Mouse (Mus musculus) 416B (cell line): ENCODE measurements around the gene Clic1.
A peak's percentile ranks its signal among the peaks of the same experiment; 100 is the strongest.

ENCODE experiments used
- DNase-seq: peaks from one replicate; pipeline ENCODE4 v3.0.0; 2011; ENCODE audit warnings: low read depth

Gene Clic1

DNA sequence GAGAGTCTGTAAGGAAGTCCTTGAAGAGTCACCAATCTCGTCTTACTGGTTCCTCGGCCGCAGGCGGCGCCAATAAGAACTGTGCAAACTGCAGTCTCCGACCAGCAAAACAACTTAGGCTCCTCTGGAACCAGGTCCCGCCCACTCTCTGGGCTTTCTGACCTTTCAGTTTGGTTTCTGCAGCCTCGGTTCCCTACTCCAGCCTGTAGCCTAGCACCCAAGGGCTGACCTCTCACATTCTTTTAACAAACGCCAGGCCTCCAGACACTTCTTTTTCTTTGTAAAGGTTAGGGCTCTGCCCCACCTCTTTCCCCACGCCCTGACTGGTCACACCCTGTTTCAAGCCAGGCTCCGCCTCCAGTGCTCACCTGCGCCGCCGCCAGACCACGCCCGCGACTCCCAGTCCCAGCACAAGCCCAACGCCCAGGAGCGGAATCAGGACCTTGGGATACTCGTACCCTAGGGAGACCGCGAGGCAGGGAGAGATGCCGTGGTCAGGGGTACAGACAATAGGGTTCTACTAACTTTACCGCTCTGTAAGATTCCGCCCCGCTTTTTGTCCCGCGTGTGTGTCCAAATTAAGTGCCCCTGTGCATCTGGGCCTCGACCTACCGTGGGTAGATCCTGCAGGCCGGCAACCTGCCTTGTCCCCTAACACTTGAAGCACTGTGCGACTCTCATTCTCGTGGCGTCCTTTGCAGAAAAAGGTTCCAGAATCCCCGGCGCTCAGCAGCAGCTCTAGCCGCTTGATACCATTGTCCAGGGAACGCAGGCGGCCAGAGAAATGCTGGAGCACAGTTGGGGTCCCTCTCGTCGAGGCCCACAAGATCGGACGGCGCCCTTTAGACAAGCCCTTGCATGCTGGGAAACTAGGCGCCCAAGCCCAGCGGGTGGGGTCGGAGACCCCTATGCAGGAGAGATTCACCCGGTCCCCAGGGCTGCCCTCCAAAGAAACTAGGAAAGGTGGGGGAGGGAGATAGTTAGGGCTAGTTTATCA is 15.5 kb downstream of the Clic1 start, which contains the start of gene Ly6g6c:
Ly6g6c (plus strand) TSS at position 438 of the 997 bp plus-strand sequence.
- DNase-seq: no peak

DNA sequence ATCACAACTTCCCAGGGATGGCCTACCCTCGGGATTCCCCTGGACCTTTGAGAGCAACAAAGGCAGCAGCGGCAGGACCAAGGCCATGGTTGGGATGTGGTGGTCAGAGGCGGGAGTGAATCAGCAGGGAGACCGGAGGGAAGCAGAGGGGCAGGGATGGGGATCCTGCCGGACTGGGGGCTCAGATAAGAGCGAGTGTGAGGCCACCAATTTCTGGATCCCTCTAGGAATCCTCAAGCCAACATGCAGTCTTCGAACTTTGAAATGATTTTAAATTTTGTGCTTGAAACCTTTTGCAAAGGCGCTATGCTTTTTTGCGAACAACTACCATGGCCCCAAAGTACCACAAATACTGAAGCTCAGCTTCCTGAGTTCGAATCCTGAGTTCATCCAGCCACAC is 16.3 kb downstream of the Clic1 start, which contains the start of gene Mpig6b:
Mpig6b (minus strand) TSS at position 101 of the 400 bp plus-strand sequence.
- DNase-seq: no peak

DNA sequence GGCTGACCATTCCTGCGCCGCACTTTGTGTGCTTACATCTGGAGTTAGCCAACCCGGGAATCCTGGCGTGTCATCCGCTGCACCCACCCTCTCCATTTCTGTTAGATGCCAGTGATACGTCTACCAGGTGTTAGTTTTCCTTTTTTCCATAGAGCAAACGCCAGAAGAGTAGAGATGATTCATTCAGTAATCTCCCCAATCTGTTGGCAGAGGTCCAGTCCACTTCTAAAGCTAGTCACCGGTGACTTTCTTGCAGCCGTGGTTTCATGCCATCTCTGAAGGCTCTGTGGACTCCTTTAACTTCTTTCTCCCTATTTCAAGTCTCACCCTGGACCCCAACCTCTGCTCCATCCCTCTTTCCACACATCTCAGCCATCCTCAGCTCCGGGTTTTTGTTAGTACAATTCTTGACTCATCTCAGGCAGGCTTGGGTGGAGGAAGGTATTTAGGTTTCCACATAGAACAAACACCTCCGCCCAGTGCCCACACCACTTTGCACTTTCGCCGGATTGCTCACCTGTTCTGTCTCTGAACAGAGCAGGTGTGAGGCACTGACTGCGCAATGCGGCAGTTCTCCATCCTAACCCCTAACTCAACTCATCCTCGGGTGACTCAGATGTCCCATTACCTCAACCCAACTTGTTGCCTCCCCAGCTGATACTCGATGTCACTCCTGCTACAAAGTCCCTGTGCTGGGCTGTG is 18.6 kb downstream of the Clic1 start:
- DNase-seq: peak; percentile 52

DNA sequence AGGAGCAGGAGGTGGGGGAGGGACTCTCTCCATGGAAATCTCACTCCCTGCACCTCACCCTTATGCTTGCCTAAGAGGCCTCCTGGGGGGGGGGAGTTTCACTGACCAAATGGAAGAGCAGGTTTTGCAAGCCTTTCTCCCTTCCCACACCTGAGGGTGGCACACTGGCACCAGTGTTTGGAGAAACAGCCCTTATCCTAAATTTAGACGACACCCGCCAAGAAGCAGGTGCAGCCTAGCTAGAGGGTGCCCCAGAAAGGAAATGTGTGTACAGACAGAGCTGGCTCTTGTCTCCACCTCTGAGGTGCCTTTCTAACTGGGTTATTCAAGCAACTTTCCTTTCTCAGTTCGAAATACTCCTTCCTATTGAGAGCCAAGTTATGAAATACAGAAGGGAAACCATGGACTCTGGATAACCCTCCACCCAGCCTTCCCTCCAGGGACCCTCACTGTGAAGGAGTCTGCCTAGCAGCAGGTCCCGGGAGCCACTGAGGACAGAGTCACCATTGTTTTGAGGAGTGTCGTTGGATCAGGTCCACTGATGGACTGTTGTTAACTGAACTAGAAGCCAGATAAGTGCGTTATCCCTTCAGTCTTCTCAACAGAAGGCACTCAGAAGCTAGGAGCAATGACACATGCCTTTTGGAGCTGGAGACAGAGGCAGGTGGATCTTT is 20.9 kb downstream of the Clic1 start:
- no peak for DNase-seq

DNA sequence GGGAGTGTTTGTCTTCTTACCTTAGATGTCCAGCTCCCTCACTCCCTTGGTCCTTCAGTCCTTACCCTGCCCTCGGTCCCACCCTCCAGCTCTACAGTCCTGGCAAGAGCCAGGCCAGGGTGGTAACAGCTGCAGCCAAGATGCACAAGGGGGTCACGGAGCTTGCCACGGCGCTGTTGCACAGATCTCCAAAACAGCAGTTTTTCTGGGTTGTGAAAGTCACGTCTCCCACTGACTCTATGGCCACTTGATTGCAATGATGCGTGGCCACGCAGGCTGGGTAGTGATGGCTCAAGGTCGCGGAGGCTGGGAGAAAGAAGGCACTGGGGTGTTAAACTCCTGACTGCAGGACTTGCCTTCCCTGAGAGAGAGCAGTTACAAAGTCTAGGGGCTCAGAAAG is 21.7 kb downstream of the Clic1 start:
- no peak for DNase-seq

DNA sequence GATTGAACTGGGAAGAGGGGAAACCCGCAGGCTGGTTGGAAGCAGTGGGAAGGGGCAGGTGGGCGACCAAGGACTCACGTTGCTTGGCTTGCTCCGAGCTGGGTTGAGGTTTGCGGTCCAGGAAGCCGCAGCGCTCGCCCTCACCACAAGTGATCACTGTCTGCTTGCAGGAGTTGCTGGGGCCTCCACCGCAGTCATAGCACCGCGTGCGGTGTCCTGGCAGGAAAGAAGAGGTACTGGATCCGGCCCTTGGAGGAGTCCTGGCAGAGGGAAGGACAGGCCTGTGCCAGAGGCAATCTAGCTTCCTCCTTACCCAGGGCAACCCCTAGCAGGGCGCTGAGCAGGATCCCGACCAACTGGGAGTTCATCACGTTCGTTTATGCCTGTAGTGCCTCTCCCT is 24.3 kb downstream of the Clic1 start:
- DNase-seq: peak; percentile 48

DNA sequence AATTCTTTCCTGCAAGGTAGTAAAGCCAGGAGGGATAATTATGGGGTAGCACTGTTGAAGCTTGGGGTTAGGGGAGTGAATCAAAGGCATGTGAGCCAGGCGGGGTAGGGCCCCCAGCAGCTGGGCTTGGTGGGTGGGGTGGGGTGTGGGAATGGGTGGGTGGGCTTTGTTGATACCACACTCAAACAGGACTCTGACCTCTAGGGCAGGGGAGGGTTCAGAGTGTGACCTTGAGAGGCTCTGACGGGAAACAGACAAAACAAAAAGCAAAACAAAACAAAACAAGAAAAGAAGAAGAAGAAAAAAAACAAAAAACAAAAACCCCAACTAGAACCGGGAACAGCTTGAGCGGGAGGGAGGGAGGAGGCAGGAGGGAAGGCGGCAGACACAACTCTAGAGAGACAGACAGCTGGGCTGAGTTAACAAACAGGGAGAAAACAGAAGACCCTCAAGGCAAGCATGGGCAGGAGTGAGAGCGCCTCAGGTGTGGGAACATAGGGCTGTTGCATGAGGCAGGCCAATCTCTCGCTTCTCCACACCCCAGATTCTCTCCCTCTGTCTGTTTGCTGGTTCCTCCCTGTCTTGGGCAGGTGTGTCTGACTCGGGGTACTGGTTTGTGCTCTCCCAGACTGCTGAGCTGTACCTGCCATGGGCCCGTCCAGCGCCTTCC is 26.9 kb downstream of the Clic1 start, which contains the start of gene Ly6g6e:
Ly6g6e (plus strand) TSS at position 396 of the 670 bp plus-strand sequence.
- no peak for DNase-seq

DNA sequence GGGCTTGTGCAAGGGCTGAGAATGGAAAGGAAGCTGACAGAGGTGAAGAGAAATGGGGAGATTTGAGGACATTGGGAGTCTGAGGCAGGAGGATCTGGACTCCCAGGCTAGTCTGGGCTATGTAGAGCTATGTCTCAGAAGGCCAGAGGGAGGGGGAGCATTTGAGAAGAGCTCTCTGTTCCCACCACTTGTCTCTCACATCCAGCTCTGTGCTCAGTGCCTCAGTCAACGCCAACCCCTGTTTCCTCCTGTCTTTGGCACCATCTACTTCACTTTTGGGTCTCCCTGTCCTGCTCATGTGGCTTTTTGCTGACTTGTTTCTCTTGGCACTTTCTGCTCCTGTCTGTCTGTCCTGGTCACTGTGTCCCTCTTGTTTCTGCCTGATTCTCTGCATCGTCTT is 27.5 kb downstream of the Clic1 start:
- DNase-seq: no peak

DNA sequence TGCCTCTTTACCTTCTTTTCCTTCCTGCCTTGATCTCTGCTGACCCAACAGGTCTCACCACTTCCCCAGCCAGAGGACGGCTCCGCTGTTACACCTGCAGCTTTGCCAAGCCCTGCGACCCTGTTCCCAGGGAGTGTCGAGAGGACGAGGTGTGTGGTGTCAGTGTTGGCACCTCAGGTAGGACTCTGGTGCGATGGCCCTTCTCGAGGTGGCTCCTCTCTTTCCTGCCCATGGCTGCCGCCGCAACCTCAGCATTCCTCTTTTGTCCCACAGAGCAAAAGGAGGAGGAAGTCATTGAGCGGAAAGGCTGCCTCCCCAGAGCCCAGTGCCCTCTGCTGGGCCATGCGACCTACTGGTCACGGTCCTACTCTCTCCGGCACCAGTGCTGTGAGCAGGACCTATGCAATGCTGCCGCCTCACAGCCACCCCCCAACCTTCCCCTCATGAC is 28.0 kb downstream of the Clic1 start, which contains the start of gene Ly6g6d:
Ly6g6d (minus strand) TSS at position 280 of the 448 bp plus-strand sequence.
- no peak for DNase-seq

DNA sequence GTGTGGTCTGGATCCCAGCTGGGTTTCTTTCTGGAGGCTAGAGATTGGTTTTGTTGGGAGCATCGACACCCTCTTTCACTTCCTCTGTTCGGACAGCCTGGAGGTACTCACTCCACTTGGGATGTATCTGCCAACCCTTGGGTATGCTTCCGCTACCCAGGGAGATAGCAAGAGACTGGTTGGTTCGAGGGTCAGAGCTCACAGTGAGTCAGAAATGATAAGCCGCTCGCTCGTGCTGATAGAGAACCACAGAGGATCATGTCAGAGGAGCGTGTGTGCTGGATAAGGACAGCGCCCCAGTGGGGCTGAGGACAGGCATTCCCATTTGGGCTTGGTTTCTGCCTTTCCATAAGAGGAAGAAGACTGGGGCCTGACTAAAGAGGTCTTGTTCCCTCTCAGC is 30.0 kb downstream of the Clic1 start:
- peak; percentile 90 for DNase-seq

DNA sequence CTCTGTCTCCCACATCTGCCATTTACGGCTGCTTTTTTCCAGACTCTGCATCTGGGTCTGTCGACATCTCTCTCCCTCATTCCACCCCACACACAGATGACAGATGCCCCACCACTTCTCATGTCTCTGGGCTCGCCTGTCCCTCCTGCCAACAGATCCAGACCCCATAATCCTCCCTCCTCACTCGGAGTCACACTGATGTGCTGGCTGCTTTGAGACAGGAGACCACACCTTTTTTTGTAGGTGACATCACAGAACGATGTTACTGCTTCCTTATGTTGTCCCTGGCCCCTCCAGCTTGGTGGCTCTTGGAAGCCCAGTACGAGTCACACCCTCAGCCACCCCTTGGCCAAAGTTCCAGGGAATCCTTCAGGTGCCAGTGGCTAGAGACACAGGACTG is 30.5 kb downstream of the Clic1 start:
- no peak for DNase-seq

DNA sequence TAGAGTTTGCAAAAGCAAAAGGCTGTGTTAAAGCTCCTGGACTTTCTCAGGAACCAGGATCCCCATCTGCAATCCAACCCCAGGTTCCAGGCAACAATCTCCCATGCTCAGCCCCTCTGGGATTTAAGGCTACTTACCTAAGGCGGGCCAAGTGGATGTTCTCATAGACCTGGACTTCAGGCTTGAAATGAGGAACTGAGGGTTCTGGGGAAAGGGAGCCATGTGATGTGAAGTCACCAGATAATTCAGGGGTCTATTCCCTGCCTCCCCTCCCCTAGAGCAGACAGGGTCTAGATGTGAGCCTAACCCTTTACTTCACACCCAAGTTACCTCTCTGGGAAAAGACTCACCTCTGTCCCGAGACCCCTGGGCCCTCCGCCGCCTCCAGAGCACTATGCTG is 30.9 kb downstream of the Clic1 start:
- DNase-seq: no peak

DNA sequence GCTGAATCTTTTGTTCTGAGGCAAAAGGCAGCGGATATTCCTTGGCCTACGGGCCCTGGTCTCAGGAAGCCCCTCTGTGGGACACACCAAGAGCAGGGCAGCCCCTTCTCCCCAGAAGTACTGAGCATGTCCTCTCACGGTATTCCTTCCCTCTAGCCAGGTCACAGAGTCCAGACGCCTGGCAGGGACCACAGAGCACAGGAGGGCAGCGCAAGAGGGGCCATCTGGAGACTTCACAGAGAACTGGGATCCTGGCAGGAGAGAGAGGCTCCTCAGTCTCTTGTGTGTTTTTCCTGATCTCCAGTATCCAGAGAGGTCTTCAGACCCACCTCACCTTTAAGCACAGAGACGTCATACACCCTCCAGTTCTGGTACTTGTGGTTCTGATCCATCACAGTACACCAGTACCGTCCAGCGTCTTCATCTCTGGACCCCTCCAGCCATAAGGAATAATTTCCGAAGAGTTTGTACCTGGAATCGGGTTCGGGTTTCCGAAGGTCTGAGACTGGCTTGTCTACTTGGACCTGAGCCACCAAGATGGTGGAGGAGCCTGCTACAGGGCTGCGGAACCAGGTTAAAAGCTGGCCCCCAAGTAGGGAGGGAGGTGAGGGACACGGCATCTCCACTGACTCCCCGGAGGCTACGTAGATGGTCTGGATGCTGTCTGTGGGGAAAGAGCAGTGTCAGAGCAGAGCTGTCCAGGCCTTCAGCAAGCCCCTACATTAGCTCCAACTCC is 33.2 kb downstream of the Clic1 start:
- no peak for DNase-seq

DNA sequence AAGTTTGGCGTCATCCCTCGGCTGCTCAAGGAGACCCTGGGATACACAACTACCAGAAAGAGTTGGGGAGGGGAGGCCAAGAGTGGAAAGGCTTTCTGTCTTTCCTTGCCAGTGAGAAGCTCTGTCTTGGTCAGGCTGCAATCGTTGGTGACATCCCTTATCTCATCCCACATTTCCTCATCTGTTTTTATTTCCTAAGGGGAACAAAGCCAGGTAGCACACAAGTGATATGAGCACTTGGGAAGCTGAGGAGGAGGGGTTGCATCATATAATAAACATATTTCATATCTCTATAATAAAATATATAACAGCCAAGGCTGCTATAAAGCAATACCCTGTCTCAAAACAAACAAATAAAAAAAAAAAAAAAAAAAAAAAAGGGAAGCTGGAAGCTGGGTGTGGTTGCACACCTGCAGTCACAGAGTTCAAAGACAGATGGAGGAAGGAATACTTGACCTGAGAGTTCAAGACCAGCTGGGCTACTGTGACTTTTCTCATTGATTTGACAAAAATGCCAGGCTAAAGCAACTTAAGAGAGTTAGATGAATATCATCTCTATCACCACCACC is 34.2 kb downstream of the Clic1 start:
- DNase-seq: no peak

DNA sequence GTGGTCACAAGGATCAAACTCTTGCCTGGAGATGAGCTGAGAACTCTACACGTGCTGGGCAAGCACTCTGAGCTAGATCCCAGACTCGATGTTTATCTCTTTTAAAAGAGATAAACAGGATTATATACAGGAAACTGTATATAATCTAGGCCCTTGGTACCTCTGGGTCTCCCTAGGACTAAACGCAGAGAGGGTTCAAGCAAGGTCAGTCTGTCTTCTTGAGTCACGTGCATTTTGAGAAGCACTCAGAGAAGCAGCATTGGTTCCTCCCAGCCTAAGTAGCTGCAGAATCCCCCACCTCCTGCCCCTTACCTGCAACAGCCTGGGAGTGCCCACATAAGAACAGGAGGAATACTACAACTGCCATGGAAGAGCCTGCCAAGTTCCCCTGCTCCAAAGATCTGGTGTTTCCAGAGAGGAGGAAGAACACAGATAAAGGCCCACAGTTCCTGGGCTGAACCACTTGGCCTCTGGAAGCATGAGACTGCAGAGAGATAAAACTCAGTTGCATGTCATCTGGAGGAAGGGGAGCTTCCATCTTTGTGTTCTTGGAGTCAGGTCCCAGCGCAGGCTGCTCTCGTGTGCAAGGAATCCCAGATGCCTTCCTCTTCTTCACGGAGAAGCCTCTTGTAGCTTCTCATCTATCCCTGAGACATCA is 35.6 kb downstream of the Clic1 start, which contains the start of gene Ly6g6f:
Ly6g6f (minus strand) TSS at position 403 of the 658 bp plus-strand sequence.
- DNase-seq: no peak

DNA sequence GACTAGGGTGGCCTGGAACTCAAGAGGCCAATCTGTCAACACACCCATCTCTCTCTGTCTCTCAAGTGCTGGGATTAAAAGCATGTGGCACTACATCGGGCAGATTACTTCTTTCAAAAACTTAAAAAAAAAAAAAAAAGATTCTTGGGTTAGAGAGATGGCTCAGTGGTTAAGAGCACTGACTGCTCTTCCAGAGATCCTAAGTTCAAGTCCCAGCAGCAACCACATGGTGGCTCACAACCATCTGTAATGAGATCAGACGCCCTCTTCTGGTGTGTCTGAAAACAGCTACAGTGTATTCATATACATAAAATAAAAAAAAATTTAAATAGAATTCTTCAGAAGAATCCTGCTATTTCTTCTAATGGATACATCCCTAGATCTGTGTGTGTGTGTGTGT is 38.4 kb downstream of the Clic1 start:
- peak; percentile 48 for DNase-seq

DNA sequence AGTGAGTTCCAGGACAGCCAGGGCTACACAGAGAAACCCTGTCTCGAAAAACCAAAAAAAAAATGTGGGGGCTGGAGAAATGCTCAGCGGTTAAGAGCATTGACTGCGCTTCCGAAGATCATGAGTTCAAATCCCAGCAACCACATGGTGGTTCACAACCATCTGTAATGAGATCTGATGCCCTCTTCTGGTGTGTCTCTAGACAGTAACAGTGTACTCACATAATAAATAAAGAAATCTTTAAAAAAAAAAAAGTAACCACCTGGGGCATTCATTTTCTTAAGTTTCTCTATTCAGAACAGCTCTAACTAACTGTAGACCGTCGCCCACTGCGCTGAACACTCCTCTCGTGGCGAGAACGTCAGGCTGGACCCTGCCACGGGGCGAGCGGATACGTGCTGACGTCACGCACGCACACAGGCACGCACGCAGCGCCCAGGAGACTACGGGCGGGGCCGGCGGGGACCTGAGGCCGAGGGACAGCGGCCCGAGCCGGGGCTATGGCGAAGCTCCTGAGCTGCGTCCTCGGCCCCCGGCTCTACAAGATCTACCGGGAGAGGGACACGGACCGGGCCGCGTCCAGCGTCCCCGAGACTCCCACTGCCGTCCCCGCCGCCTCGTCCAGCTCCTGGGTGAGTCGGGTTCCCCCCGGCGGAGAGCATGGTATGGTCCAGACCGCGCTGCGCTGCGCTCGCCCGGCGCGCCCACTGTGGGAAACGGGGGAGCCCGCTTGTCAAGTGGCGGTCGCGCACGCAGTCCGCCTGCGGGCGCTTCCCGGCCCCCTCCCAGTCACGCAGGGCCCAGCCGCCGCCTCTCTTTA is 39.3 kb downstream of the Clic1 start, which contains the start of gene Abhd16a:
Abhd16a (plus strand) TSS at position 439 of the 820 bp plus-strand sequence.
- DNase-seq: peak; percentile 94

DNA sequence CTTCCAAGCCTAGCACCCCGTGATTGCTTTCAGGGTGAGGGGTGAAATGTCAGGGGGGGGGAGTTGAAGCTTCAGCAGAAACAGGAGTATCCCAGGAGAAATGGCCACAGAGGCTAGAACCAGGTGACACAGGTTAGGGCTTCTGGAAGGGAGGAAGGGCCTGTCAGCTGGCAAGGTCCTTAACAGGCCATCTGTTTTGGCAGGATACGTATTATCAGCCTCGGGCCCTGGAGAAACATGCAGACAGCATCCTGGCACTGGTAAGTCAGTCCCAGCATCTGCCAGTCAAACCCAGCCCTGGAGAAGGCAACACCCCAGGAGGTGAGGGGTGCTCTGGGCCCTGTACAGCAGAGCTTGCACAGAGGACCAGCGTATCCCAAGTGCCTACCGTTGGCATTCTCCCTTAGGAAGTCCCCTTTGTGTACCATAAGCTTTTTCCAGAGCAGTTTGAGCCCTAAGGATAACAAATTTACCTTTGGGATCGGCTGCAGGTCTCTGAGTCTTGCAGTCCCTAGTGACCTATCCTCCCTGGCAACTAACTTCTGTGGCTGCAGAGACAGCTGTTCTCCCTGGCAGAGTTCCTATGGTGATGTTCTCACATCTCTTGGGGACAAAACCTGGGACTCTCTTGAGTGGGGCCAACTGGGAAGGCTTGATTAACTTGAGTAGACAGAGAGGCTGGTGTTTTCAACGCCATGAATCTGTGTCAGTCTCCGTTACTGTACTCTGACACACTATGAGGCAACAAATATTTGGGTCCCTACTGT is 40.6 kb downstream of the Clic1 start:
- DNase-seq: no peak
